Mouse (Mus musculus) myocyte (in vitro differentiated cells): ENCODE measurements around the gene Ttc33. TPM values are rescaled to one million over a fixed set of nuclear protein-coding genes. Genes with fewer than 3 reads are reported as not detected.

Experiments used
- H3K27me3 ChIP-seq: one replicate; pipeline ENCODE4 v1.6.1; 2011; ENCODE audit not compliant: control insufficient read depth, insufficient read depth, insufficient read length
- H3K36me3 ChIP-seq: one replicate; pipeline ENCODE4 v1.6.1; 2011; ENCODE audit not compliant: control insufficient read depth, insufficient read depth
- H3K4me2 ChIP-seq: one replicate; pipeline ENCODE4 v1.6.1; 2011; ENCODE audit warnings: low read depth, control low read depth
- H3K4me3 ChIP-seq: one replicate; pipeline ENCODE4 v1.5.1; 2011; ENCODE audit warnings: mild to moderate bottlenecking, control low read depth, moderate library complexity
- H3K79me2 ChIP-seq: one replicate; pipeline ENCODE4 v1.6.1; 2011; ENCODE audit not compliant: control insufficient read depth, insufficient read depth
- H3ac ChIP-seq: one replicate; pipeline ENCODE4 v1.6.1; 2011; ENCODE audit not compliant: control insufficient read depth, insufficient read length
- CEBPB ChIP-seq: IDR thresholded peaks from 2 replicates; pipeline ENCODE4 v1.6.1; 2011; ENCODE audit warnings: mild to moderate bottlenecking, moderate library complexity; ENCODE audit not compliant: poor library complexity, insufficient read depth, severe bottlenecking
- E2F4 ChIP-seq: IDR thresholded peaks from one replicate; pipeline ENCODE4 v1.6.1; 2011; ENCODE audit warnings: mild to moderate bottlenecking, control low read depth, moderate library complexity; ENCODE audit not compliant: insufficient read depth
- MAX ChIP-seq: IDR thresholded peaks from one replicate; pipeline ENCODE4 v1.6.1; 2011; ENCODE audit warnings: low read depth, mild to moderate bottlenecking, control low read depth
- MYOD1 ChIP-seq, 3 experiments: IDR thresholded peaks; one replicate each; pipeline ENCODE4 v1.6.1; 2011; ENCODE audit warnings: control low read depth in 2 of 3, low read depth in 2 of 3, mild to moderate bottlenecking in 2 of 3, moderate library complexity in 1 of 3; ENCODE audit not compliant: insufficient read length in 2 of 3, control insufficient read depth in 1 of 3
- MYOG ChIP-seq, 3 experiments: IDR thresholded peaks; one replicate each; pipeline ENCODE4 v1.6.1; 2011; ENCODE audit warnings: control low read depth in 2 of 3, low read depth in 2 of 3, mild to moderate bottlenecking in 2 of 3; ENCODE audit not compliant: insufficient read length in 2 of 3, control insufficient read depth in 1 of 3, insufficient read depth in 1 of 3
- POLR2A ChIP-seq: IDR thresholded peaks from one replicate; pipeline ENCODE4 v1.6.1; 2011; ENCODE audit warnings: low read depth, mild to moderate bottlenecking, control low read depth, moderate library complexity; ENCODE audit not compliant: insufficient read length
- POLR2AphosphoS2 ChIP-seq: IDR thresholded peaks from one replicate; pipeline ENCODE4 v1.6.1; 2011; ENCODE audit warnings: low read depth, control low read depth; ENCODE audit not compliant: insufficient read length
- REST ChIP-seq: IDR thresholded peaks from one replicate; pipeline ENCODE4 v1.6.1; 2011; ENCODE audit warnings: mild to moderate bottlenecking, control low read depth, moderate library complexity; ENCODE audit not compliant: insufficient read depth, insufficient read length
- SRF ChIP-seq: IDR thresholded peaks from one replicate; pipeline ENCODE4 v1.6.1; 2011; ENCODE audit warnings: low read depth; ENCODE audit not compliant: control insufficient read depth, insufficient read length
- TCF12 ChIP-seq: IDR thresholded peaks from one replicate; pipeline ENCODE4 v1.6.1; 2011; ENCODE audit warnings: mild to moderate bottlenecking, control low read depth; ENCODE audit not compliant: poor library complexity, insufficient read depth, severe bottlenecking
- TCF3 ChIP-seq: IDR thresholded peaks from one replicate; pipeline ENCODE4 v1.6.1; 2011; ENCODE audit warnings: low read depth, control low read depth; ENCODE audit not compliant: insufficient read length
- USF1 ChIP-seq: IDR thresholded peaks from one replicate; pipeline ENCODE4 v1.6.1; 2011; ENCODE audit warnings: low read depth, mild to moderate bottlenecking, control low read depth, moderate library complexity
- polyA plus RNA-seq: library from polyadenylated mRNA; unstranded; fragments of >200 nt; fragmentation: generic; extraction: Trizol; gene quantifications from one replicate; pipeline ENCODE4 v1.2.1, GENCODE M21; 2012; ENCODE audit warnings: missing spikeins

Gene Ttc33
- polyA plus RNA-seq, 1 experiment, result 17.8 TPM

DNA sequence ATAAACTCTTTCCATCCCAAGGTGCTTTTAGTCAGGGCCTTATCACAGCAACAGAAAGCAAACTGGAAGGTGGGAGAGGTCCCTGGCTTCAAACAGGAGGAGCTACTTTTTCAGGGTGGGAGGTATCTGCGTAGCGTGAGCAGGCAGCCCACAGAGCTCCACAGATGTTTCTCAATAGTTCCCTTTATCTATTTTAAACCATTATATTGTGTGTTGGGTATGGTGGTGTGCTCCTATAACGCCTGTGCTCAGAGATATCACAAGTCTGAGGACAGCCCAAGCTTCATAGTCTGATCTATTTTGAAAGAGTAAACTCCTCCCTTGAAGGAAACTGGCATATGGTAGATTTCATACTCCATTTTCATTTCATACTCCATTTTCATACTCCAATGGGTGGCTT, 75.7 kb downstream of the Ttc33 start:
- Histone ChIP-seq H3K4me2 (no peak overlapping the region), H3ac (no peak overlapping the region), H3K4me3 (no peak overlapping the region), H3K27me3 (no peaks in the 10 kb centered on the region), H3K36me3 (no peaks in the 10 kb centered on the region), H3K79me2 (no peaks in the 10 kb centered on the region)
- TF ChIP-seq E2F4, result no peak

- TF ChIP-seq POLR2A (no peak), POLR2AphosphoS2 (no peak)
- no peaks in the 10 kb centered on the region for H3K27me3 ChIP-seq
Measured at GRCm38 (mm10) chr15:5262095-5262667, 76.9 kb downstream of the Ttc33 start.

DNA sequence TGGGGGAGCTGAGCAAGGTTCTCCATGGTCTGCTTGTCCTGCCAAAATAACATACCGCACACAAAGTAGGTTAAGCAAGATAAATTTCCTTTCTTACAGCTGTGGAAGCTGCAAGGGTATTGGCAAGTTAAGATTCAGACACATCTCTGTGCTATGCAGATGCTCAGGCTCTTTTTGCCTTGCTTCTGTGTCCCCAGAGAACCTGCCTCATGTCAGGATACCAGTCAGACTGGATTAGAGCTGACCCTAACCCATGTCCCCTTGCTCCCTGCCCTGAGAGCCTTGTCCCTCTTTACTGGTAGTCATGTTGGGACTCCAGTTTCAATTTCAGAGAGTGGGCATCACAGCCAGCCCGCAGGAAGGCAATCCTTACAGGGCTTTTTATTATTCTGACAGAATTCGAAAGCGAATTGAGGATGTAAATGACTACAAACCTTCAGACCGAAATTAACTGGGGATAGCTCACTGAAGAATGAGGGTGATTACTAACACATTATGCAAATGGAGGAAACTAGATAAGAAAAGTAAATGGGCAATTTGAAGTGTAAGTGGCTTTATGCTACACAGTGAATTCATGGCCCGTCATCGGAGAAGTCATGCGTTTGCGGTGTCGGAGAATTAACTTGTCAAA, 77.7 kb downstream of the Ttc33 start:
- Histone ChIP-seq H3ac (no peak overlapping the region), H3K27me3 (no peaks in the 10 kb centered on the region), H3K36me3 (no peaks in the 10 kb centered on the region), H3K4me3 (no peak overlapping the region), H3K79me2 (no peaks in the 10 kb centered on the region), H3K4me2 (no peak overlapping the region)
- TF ChIP-seq MYOG (IDR thresholded peaks at IDR 0.05; ENCODE audit: control insufficient read depth in 1 of 3, insufficient read depth in 1 of 3, insufficient read length in 2 of 3, low read depth in 2 of 3) (no peak), POLR2A (no peak), SRF (no peak), E2F4 (no peak), REST (no peak), USF1 (no peak), POLR2AphosphoS2 (no peak), TCF3 (no peak), TCF12 (no peak), MYOD1 (IDR thresholded peaks at IDR 0.05; ENCODE audit: control insufficient read depth in 1 of 3, insufficient read length in 2 of 3, low read depth in 2 of 3) (no peak), CEBPB (no peak), MAX (no peak)

More at GRCm38 (mm10) chr15:5262095-5262667, 76.9 kb downstream of the Ttc33 start:
- no peak overlapping the region for H3ac ChIP-seq
- no peak overlapping the region for H3K4me2 ChIP-seq
- H3K36me3 ChIP-seq, result no peaks in the 10 kb centered on the region
- no peaks in the 10 kb centered on the region for H3K79me2 ChIP-seq
- no peak overlapping the region for H3K4me3 ChIP-seq

DNA sequence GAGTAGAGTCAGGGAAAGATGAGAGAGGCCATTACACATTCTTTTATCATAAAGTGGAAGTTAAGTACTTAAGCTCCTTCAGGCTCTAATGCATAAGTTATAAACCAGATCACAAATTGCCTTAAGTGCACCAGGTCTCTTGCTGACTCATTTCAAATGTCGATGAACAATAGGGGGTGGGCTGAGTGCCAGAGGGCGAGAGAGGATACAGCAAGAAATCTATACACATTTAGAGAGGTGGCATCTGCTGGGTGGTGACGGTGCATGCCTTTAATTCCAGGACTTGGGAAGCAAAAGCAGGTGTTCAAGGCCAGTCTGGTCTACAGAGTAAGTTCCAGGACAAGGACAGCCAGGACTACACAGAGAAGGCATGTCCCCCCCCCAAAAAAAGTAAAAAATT, 80.8 kb downstream of the Ttc33 start:
- H3ac ChIP-seq, result no peak overlapping the region
- TF ChIP-seq MYOG (IDR thresholded peaks at IDR 0.05; ENCODE audit: control insufficient read depth in 1 of 3, insufficient read depth in 1 of 3, insufficient read length in 2 of 3, low read depth in 2 of 3), result peak in 1 of 3 experiments; percentile 15
- TF ChIP-seq POLR2AphosphoS2, result no peak
- no peak for TF ChIP-seq MAX

More for the DNA sequence above, 80.8 kb downstream of the Ttc33 start:
- no peaks in the 10 kb centered on the region for H3K36me3 ChIP-seq
- no peaks in the 10 kb centered on the region for H3K79me2 ChIP-seq
- H3K4me3 ChIP-seq, result no peak overlapping the region
- no peak overlapping the region for H3K4me2 ChIP-seq
- no peaks in the 10 kb centered on the region for H3K27me3 ChIP-seq

Other genes starting within 250 kb of the Ttc33 start
- not detected for gene C7, start 121.8 kb upstream of the Ttc33 start, polyA plus RNA-seq
- 4.2 TPM for gene Card6, start 77.0 kb upstream of the Ttc33 start, polyA plus RNA-seq
- gene Rpl37, start 68.9 kb upstream of the Ttc33 start, polyA plus RNA-seq, result 3,306 TPM
- gene Prkaa1, start 41.7 kb upstream of the Ttc33 start, polyA plus RNA-seq, result 14.9 TPM
- 0.95 TPM for gene Ptger4, start 58.7 kb downstream of the Ttc33 start, polyA plus RNA-seq